Comparison of ENCODE assay signal across 8 mouse cellular contexts in the genomic region with DNA sequence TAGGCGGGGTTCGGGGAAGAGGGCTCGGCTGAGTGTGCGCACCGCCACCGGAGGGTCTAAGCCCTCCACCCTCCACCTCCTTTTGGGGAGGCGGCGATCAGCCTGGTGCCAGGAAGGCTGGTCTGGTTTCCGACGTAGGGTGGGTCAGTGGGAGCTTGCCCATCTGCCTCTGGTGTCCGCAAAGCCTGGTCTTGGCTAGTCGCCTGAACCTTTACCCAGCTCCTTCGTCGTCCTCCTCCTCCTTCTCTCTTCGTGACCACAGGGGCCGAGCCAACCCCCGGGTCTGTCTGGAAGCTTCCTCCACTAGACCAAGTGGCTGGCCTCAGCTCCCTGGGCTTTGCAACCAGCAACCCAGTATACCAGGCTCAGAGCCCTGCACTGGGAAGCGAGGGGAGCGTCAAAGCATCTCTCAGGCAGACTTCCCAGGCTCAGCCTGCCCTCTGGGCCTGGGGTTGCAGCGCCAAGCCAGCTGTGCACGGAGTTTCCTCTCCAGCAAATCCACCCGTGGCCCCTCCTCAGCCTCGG. TPM values are rescaled to one million over a fixed set of nuclear protein-coding genes. Genes with fewer than 3 reads are reported as not detected.
DNase-seq lines count a peak whose midpoint lies in the region; ATAC-seq and TF ChIP-seq lines count a peak whose summit lies in the region.

No protein-coding gene starts in this region.

- no peak for ATAC-seq in heart, embryonic 12.5 days (ENCODE audit: insufficient number of reproducible peaks, low FRiP score)
- 0 out of 2 replicates have a peak, but pooled peaks have one; percentile 13 for ATAC-seq in limb, embryonic 13.5 days (ENCODE audit: low FRiP score, low read depth)
- ATAC-seq in activated CD4-positive, CD25-positive, alpha-beta regulatory T cell, adult 4 months = no peak

- H3K27me3 ChIP-seq in heart, embryonic 12.5 days (replicated peaks) = peaks cover 69% of the 10 kb centered on the region
- H3K27me3 ChIP-seq in limb, embryonic 13.5 days = peaks cover 49% of the 10 kb centered on the region
- peaks cover 35% of the 10 kb centered on the region for H3K27me3 ChIP-seq in small intestine, adult 2 months (ENCODE audit: control insufficient read depth, insufficient read depth, low read length)

- no peak overlapping the region for H3K27ac ChIP-seq in heart, embryonic 12.5 days (ENCODE audit: poor library complexity, severe bottlenecking)
- H3K27ac ChIP-seq in limb, embryonic 13.5 days = no peak overlapping the region
- no peak overlapping the region for H3K27ac ChIP-seq in small intestine, adult 2 months (ENCODE audit: insufficient read depth, low read depth, low read length)

- peaks cover 32% of the 10 kb centered on the region for H3K4me1 ChIP-seq in heart, embryonic 12.5 days (replicated peaks)
- peaks cover 22% of the 10 kb centered on the region for H3K4me1 ChIP-seq in limb, embryonic 13.5 days
- peaks cover 5% of the 10 kb centered on the region; the same call in 1 of the 2 replicates for H3K4me1 ChIP-seq in small intestine, adult 2 months (ENCODE audit: control insufficient read depth, insufficient read depth, insufficient read length, low read length)

- TF ChIP-seq POLR2A in small intestine, adult 2 months (IDR thresholded peaks at IDR 0.05; ENCODE audit: low read depth, low read length) = no peak

- H3K36me3 ChIP-seq in heart, embryonic 12.5 days = no peaks in the 10 kb centered on the region
- no peaks in the 10 kb centered on the region for H3K36me3 ChIP-seq in limb, embryonic 13.5 days
- H3K36me3 ChIP-seq in small intestine, adult 2 months (ENCODE audit: control insufficient read depth, insufficient read depth, low read length) = no peaks in the 10 kb centered on the region

- intact Hi-C loops in heart, postnatal 25 days (cut with DNase I) = no loop called here

- peak overlapping the region; percentile 100 for H3K4me2 ChIP-seq in heart, embryonic 12.5 days
- peak overlapping the region; percentile 96 for H3K4me2 ChIP-seq in limb, embryonic 13.5 days (replicated peaks)

- WGBS in heart, embryonic 12.5 days = 2% methylated on average over 23 of the region's 23 CpGs
- 2% methylated on average over 23 of the region's 23 CpGs for WGBS in limb, embryonic 13.5 days
- WGBS in small intestine, adult 2 months = 9% methylated on average over 23 of the region's 23 CpGs

- no peaks in the 10 kb centered on the region for H3K9me3 ChIP-seq in heart, embryonic 12.5 days (replicated peaks)
- H3K9me3 ChIP-seq in limb, embryonic 13.5 days = no peaks in the 10 kb centered on the region

- DNase-seq in heart, postnatal 25 days (ENCODE audit: low spot score) = no peak
- peak; percentile 46 for DNase-seq in thymus, postnatal 4 days
- DNase-seq in thymus, postnatal 36 days = no peak
- DNase-seq in yolk sac, embryonic 10.5 days (ENCODE audit: low spot score) = no peak

- H3K4me3 ChIP-seq in heart, embryonic 12.5 days = peak overlapping the region; percentile 69
- H3K4me3 ChIP-seq in limb, embryonic 13.5 days = peak overlapping the region; percentile 67
- H3K4me3 ChIP-seq in small intestine, adult 2 months (ENCODE audit: low read depth, low read length) = peak overlapping the region; percentile 27

- H3K9ac ChIP-seq in heart, embryonic 12.5 days = peak overlapping the region; percentile 80
- H3K9ac ChIP-seq in limb, embryonic 13.5 days = peak overlapping the region; percentile 71

- TF ChIP-seq CTCF in small intestine, adult 2 months (IDR thresholded peaks at IDR 0.05; ENCODE audit: extremely low read depth, insufficient read length, insufficient replicate concordance, low read depth, low read length) = no peak

RNA-seq across cellular contexts. Expression of gene Cpne5, which starts 0.5 kb away (rescaled TPM):
- polyA plus RNA-seq in heart, embryonic 12.5 days (2016; fragmentation: Nextera tagmentation; extraction: Ambion mirVana) = 20.4 and 24.1 TPM in 2 replicates
- 1 to 10 TPM; 5.1 to 5.6 TPM for total RNA-seq in heart, postnatal 25 days (2021)
- 10.4 and 12.7 TPM in 2 replicates for polyA plus RNA-seq in limb, embryonic 13.5 days (2015; fragmentation: Nextera tagmentation; extraction: Ambion mirVana)
- polyA plus RNA-seq in small intestine, adult 2 months (2012; rRNA removed) = 0.71 and 2.3 TPM in 2 replicates
- 1 to 10 TPM; 1.5 to 1.6 TPM for polyA plus RNA-seq in activated CD4-positive, CD25-positive, alpha-beta regulatory T cell, adult 4 months (2017; shearing (Covaris generic))

RNA-seq across cellular contexts. Expression of gene Ppil1, which starts 25.5 kb away (rescaled TPM):
- 101 and 112 TPM in 2 replicates for polyA plus RNA-seq in heart, embryonic 12.5 days (2016; fragmentation: Nextera tagmentation; extraction: Ambion mirVana)
- 10 to 100 TPM; 29.0 to 29.6 TPM for total RNA-seq in heart, postnatal 25 days (2021)
- 155 and 162 TPM in 2 replicates for polyA plus RNA-seq in limb, embryonic 13.5 days (2015; fragmentation: Nextera tagmentation; extraction: Ambion mirVana)
- 16.3 and 26.0 TPM in 2 replicates for polyA plus RNA-seq in small intestine, adult 2 months (2012; rRNA removed)
- polyA plus RNA-seq in activated CD4-positive, CD25-positive, alpha-beta regulatory T cell, adult 4 months (2017; shearing (Covaris generic)) = 10 to 100 TPM; 53.8 to 82.0 TPM

RNA-seq across cellular contexts. Expression of gene BC004004, which starts 30.1 kb away (rescaled TPM):
- polyA plus RNA-seq in heart, embryonic 12.5 days (2016; fragmentation: Nextera tagmentation; extraction: Ambion mirVana) = 80.0 and 87.6 TPM in 2 replicates
- total RNA-seq in heart, postnatal 25 days (2021) = 100 to 1,000 TPM; 192 to 222 TPM
- 65.1 and 69.7 TPM in 2 replicates for polyA plus RNA-seq in limb, embryonic 13.5 days (2015; fragmentation: Nextera tagmentation; extraction: Ambion mirVana)
- polyA plus RNA-seq in small intestine, adult 2 months (2012; rRNA removed) = 22.9 and 48.7 TPM in 2 replicates
- 100 to 1,000 TPM; 125 to 132 TPM for polyA plus RNA-seq in activated CD4-positive, CD25-positive, alpha-beta regulatory T cell, adult 4 months (2017; shearing (Covaris generic))
